Mouse (Mus musculus): ENCODE measurements around the gene Akap1.

Gene Akap1

GRCm38 (mm10) chr11:88878011-88878410 is 13.6 kb upstream of the Akap1 start:
- DNase-seq (ENCODE audit: low read depth, low spot score) = no peak

DNA sequence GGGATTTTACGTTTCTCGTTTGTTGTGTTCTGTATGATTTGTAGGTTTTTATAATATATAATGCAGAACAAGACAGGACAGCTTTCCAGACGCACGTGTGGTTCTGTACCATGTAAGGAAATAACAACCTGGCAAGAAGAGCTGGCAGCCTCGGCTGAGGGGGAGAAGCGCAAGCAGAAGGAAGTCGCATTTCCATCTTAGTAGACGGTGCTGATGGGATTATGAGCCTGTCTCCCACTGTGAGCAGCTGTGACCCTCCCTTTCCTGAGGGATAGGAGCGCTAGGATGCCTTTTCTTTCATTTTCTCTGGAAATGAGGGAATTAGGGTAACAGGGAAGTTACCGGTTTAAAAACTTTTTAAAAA is 9.3 kb upstream of the Akap1 start:
- DNase-seq (ENCODE audit: low read depth, low spot score) = no peak

DNA sequence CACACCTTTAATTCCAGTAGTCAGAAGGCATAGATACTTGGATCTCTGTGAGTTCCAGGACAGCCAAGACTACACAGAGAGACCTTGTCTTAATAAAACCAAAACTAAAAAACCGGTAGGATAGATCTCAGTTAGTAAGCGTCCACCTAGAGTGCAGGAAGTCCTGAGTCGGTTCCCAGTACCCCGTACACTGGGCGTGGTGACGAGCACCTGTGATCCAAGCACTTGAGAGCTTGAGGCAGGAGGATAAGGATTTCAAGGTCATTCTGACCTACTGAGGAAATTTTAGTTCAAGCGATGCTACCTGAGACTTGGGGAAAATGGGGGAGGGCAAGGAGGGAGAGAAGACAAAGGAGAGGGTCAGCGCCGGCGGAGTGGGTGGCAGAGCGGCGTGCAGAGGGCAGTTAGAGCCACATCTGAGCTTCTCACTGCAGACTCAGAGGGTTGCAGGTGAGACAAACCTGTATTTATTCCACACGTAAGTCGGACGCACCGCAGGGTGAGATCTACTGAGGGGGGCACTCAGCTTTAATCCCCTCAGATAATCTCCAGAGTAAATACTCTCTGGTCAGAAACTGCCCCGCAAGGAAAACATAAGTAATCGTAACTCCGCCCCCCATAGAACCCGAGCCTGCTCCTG is 8.8 kb upstream of the Akap1 start:
- no peak for DNase-seq (ENCODE audit: low read depth, low spot score)

DNA sequence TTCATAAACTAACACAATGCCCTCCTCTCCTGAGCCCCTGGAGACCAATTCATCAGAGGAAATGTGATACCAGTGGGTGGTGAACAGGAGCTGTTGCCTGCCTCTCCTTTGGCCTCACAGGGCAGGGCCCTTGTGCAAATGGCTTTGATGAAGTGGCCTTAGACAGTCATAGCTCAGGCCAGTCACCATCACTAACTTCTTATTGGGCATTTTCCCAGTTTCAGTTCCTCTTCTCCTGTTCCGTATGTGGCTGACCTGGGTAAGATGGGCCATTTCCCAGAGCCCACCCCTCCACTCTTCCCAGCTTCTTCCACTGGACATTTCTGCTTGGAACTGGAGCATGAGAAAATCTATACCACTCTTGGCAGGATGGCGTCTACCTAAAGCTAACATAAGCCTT is 5.1 kb upstream of the Akap1 start:
- no peak for DNase-seq (ENCODE audit: low read depth, low spot score)

DNA sequence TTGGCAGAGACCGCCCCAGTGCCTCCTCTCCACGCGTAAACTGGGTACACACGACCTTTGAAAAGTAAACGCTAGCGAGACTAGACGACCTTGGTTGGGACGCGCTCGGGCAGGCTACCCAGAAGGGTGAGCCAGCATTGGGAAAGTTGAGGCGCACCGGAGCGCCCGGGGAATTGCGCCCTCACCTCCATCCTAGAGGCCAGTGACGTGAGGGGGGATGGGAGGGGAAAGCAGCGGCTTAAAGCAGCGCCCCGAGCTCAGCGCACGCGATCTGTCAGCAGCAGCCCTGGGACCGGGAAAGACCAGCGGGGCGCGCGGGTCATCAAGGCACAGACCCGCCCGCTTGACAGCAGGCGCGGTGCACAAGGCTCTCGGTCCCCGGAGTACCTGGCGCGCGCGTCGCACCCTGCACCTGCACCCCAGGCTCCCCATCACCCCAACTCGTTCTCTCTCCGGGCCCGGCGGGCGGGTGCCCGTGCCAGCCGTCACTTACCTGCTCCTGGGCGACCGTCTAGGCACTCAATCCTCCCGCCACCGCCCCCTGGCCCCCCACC is 405 bp downstream of the Akap1 start:
- peak; percentile 37 for DNase-seq (ENCODE audit: low read depth, low spot score)

GRCm38 (mm10) chr11:88863071-88863903 is 1.1 kb downstream of the Akap1 start:
- no peak for DNase-seq (ENCODE audit: low read depth, low spot score)

DNA sequence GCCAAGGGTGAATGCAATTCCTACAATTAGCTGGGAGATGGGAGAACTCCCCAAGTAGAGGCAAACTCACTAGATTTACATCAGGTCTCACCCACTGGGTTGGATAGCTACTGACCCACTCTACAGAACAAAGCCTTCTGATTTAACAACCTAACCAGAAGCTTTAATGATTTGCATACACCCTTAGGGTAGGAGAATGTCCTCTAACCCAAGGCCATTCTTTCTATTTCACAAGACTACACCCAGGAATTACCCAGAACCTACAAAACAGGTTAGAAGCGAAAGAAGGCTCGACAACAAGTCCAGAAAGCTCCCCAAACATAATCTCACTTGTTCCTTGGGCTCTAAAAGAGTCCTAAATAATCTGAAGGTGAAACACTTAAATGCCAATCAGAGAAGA is 2.0 kb downstream of the Akap1 start:
- DNase-seq (ENCODE audit: low read depth, low spot score) = no peak

DNA sequence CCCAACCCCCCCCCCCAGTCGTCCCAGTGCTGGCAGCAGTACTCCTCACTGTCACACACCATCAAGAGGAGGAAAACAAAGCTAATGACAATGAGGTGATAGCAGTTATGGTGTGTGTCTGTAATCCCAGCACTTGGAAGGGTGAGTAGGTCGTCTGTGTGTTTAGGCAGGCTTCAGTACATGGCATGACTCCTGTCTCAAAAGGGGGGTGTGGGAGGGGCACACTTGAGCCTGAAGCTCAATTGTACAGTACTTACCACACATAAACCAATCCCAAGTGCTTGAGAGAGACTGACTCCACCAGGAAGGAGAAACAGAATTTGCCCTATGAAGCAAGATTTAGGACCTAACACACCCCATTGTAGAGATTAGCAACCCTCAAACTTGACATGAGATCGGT is 3.3 kb downstream of the Akap1 start:
- no peak for DNase-seq (ENCODE audit: low read depth, low spot score)

GRCm38 (mm10) chr11:88860641-88861040 is 3.7 kb downstream of the Akap1 start:
- DNase-seq (ENCODE audit: low read depth, low spot score) = no peak

GRCm38 (mm10) chr11:88857311-88858005 is 6.9 kb downstream of the Akap1 start:
- no peak for DNase-seq (ENCODE audit: low read depth, low spot score)

DNA sequence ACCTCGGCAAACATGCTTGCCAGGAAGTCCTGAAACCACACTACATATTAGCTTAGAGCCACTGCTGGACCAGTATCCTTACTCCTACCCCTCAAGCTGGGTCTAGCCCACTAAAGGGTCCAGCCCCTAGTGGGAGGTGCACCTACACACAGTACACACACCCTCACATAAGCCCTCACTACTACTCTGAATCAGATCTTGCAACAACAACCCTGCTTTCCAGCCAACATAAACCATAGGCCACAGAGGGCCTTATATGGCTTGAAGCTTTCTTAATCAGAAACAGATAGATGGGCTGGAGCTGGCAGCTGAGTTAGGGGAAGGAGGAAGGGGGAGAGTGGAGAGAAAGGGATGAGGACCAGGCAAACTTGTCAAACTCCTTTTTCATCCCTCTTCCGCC is 8.0 kb downstream of the Akap1 start:
- DNase-seq (ENCODE audit: low read depth, low spot score) = no peak

DNA sequence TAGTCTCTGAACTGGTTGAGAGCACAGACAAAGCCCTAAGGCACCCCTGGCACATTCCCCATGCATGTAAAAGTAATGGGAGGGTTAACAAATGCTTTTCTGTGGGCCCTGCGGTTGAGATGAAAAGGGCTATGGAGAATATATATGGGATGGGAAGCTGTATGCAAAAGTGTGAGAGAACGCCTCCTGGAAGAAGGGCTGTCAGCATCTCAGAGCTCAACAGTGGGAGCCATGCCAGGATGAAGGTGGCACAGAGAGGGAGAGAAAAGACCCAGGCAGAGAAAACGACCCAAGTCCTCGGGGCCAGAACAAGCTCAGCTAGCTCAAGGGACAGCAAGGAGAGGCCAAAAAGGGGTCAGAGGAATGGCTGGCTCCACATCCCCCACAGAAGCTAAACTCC is 8.6 kb downstream of the Akap1 start:
- no peak for DNase-seq (ENCODE audit: low read depth, low spot score)

DNA sequence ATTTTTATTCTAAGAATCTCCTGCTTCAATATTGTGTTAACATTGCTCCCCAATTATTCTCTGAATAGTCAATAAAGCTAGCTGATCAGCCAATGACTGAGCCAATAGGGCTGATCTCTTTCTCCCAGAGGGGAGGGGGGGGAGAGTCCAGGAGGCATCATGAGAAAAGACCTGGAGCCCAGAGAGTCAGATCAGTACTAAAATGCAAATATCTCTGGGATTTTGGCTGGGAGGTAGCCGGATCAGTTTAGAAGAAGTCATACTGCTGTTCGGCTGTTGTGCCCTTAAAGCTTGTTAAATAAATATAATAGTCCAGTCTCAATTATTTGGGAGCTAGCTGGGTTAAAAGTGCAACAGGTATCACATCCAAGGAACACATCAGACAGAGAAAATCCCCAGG is 10.8 kb downstream of the Akap1 start:
- no peak for DNase-seq (ENCODE audit: low read depth, low spot score)

DNA sequence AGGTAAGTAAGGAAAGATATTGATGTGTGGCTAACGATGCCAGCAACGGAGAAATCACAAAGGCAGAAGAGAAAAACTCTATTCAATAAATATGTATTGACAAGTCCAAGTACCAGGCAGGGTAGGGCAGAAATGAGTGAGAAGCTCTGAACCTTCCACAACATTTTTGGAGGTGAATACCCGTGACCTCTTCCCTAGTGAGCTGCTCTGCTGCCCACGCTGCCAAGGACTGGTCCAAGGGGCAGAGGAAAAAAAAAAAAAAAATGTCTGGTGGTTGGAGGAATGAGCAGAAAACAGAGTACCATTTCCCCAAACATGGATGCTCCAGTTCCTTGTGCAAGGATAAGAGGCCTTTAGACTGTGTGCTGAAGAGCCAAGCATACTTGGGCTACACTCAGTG is 11.6 kb downstream of the Akap1 start:
- DNase-seq (ENCODE audit: low read depth, low spot score) = no peak

- DNase-seq (ENCODE audit: low read depth, low spot score) = no peak
Observed at GRCm38 (mm10) chr11:88851049-88851825, 13.1 kb downstream of the Akap1 start.

- no peak for DNase-seq (ENCODE audit: low read depth, low spot score)
Observed at GRCm38 (mm10) chr11:88849732-88850131, 14.7 kb downstream of the Akap1 start.

DNA sequence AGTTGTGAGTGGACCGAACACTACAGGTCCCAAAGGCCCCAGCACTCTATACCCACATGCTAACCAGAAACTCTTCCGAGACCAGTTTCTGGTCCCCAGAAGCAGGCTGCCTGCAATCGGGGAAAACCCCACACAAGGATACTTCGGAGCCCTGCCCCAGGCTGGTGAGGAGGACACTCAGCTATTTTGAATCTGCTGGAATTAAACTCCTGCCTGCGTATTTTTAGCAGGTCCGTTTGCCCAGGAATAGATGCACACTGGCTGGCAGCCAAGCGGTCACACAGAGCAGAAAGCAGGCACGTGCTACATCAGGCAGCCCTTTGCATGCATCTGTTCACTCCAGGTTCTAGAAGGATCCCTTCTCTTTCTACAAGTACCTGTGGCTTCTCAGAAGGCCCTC is 15.1 kb downstream of the Akap1 start:
- no peak for DNase-seq (ENCODE audit: low read depth, low spot score)

DNA sequence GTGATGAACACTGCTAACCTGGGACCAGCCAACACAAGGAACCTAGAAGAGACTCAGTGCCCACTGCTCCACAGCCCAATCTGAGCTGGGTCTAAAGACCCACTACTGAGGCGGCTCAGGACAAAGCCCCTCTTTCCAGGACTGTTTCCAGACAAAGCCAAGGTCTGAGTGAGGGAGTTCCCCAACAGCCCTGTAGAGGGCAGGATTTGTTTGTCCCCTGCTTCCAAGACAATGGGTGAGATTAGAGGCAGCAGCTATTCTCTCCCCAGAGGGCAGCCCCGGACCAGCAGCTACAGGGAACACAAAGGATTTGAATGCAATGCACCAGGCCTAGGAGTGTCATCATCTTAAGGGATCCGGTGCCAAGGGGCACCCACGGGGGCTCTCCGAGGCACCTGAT is 15.8 kb downstream of the Akap1 start:
- peak; percentile 28 for DNase-seq (ENCODE audit: low read depth, low spot score)

DNA sequence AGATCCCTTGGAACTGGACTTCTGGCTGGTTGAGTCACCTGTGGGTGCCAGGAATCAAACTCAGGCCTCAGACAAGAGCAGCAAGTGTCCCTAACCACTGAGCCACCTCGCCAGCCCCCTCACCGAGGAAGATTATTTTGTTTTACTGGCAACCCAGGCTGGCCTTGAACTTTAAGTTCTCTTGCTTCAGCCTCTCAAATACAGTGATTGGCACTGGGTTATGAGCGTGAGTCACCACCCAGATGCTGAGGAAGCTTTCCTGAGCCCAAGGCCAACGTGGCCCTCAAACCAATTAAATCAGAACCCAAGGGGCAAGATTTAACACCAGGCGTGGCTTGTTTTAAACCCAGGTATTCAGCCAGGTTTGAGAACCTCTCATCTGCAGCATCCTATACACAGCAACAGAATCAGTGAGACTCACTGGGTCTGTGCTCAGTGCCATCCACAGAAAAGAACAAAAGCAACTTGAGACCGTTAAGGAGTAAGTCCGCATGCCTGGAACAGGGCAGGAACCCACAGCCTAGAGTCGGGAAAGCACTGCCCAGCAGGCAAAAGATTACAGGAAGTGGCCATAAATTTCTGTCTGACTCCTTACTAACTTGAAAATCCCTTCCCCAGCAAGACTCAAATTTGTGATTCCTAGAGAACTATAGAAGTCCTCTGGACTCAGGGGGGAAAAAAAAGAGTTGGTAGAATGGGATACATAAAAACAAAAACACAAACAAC is 16.9 kb downstream of the Akap1 start:
- DNase-seq (ENCODE audit: low read depth, low spot score) = no peak

DNA sequence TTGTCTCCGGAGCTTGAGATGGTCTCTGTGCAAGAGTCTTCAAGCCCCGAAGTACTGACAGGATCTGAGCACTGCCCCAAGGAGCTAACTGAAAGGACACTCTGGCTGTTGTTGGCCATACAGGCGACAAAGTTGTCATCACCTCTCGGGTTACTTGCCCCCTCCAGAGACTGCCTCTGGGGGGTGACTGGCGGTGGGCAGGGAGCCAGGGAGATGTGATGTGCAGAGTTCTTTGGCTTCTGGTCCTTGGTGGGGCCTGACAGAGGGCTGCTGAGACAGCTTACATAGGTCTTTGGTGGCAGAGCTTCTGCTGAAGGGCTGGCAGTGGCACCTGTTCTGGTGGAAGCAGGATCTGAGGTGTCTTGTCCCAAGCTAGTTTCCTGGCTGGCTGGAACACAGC is 20.0 kb downstream of the Akap1 start:
- no peak for DNase-seq (ENCODE audit: low read depth, low spot score)

- no peak for DNase-seq (ENCODE audit: low read depth, low spot score)
Observed at GRCm38 (mm10) chr11:88843305-88843704, 21.1 kb downstream of the Akap1 start.

Data from CD4-positive, CD25-positive, alpha-beta regulatory T cell, adult 2 months (primary cell).